Mouse (Mus musculus) embryonic facial prominence, embryonic 15.5 days (tissue): ENCODE data around the gene Arl4d. TPM values are rescaled to one million over a fixed set of nuclear protein-coding genes. Genes with fewer than 3 reads are reported as not detected.
"Not testable (repeated sequence)": the region's sequence is repeated elsewhere in the genome, so short reads cannot be mapped to it uniquely, and the experiment has no call there.

Experiments used
- ATAC-seq: fragments of 200-750 bp; cut with Nextera tagmentation; 2 replicates; pipeline ENCODE4 v1.8.0; 2017; ENCODE audit warnings: low read depth, moderate TSS enrichment; ENCODE audit not compliant: insufficient number of reproducible peaks, low FRiP score, low TSS enrichment
- H3K27ac ChIP-seq: fragments of 300-500 bp; sonication (generic); replicated peaks from 2 replicates; pipeline ENCODE4 v1.5.1; 2015; ENCODE audit warnings: mild to moderate bottlenecking, inconsistent platforms
- H3K27me3 ChIP-seq: fragments of 300-500 bp; sonication (generic); 2 replicates; pipeline ENCODE4 v1.6.1; 2015; ENCODE audit warnings: inconsistent platforms
- H3K36me3 ChIP-seq: fragments of 300-500 bp; sonication (generic); 2 replicates; pipeline ENCODE4 v1.6.1; 2015; ENCODE audit warnings: mild to moderate bottlenecking, inconsistent platforms
- H3K4me1 ChIP-seq: fragments of 300-500 bp; sonication (generic); 2 replicates; pipeline ENCODE4 v1.6.1; 2015; ENCODE audit warnings: inconsistent platforms
- H3K4me2 ChIP-seq: fragments of 300-500 bp; sonication (generic); replicated peaks from 2 replicates; pipeline ENCODE4 v1.6.1; 2015; ENCODE audit warnings: mild to moderate bottlenecking, inconsistent platforms
- H3K4me3 ChIP-seq: fragments of 300-500 bp; sonication (generic); replicated peaks from 2 replicates; pipeline ENCODE4 v1.5.1; 2015; ENCODE audit warnings: mild to moderate bottlenecking, inconsistent platforms
- H3K9ac ChIP-seq: fragments of 300-500 bp; sonication (generic); 2 replicates; pipeline ENCODE4 v1.6.1; 2015; ENCODE audit warnings: inconsistent platforms
- H3K9me3 ChIP-seq: fragments of 300-500 bp; sonication (generic); replicated peaks from 2 replicates; pipeline ENCODE4 v1.6.1; 2016; ENCODE audit warnings: inconsistent platforms
- WGBS: fragments of 180-500 bp; shearing (Covaris S2); methylation state at CpG from one replicate; pipeline ENCODE4 v1.1.7; 2015; 5-methylcytosine and 5-hydroxymethylcytosine counted together
- polyA plus RNA-seq: library from polyadenylated mRNA; unstranded; fragments of >200 nt; fragmentation: Nextera tagmentation; extraction: Ambion mirVana; gene quantifications from 2 replicates; pipeline ENCODE4 v1.2.1, GENCODE M21; 2015

Gene Arl4d
- polyA plus RNA-seq, 1 experiment from 2014 or later, result 6.0 TPM

- Histone ChIP-seq H3K4me3 (peak overlapping the region; percentile 65), H3K4me2 (peak overlapping the region; percentile 67)
- H3K4me1 ChIP-seq, H3K36me3 ChIP-seq, H3K27me3 ChIP-seq, ATAC-seq, H3K9me3 ChIP-seq, H3K27ac ChIP-seq, H3K9ac ChIP-seq: not testable (repeated sequence)
- WGBS, result 69% methylated on average over 4 of the region's 5 CpGs
These were observed 36.5 kb upstream of the Arl4d start for GRCm38 (mm10) chr11:101628733-101629417.

- ATAC-seq, result no peak
- no peak overlapping the region for H3K4me3 ChIP-seq
- peaks cover 31% of the 10 kb centered on the region for H3K36me3 ChIP-seq
- H3K4me2 ChIP-seq, result no peak overlapping the region
- no peaks in the 10 kb centered on the region for H3K9me3 ChIP-seq
- no peaks in the 10 kb centered on the region for H3K27me3 ChIP-seq
- WGBS, result 69% methylated on average over 10 of the region's 10 CpGs
- H3K9ac ChIP-seq, result no peak overlapping the region
- H3K27ac ChIP-seq, result no peak overlapping the region
- H3K4me1 ChIP-seq, result no peaks in the 10 kb centered on the region
These were observed 29.7 kb upstream of the Arl4d start for GRCm38 (mm10) chr11:101635660-101636059.

- H3K9me3 ChIP-seq, result no peaks in the 10 kb centered on the region
- 92% methylated on average over 4 of the region's 4 CpGs for WGBS
These were observed 25.6 kb upstream of the Arl4d start for GRCm38 (mm10) chr11:101639761-101640160.

GRCm38 (mm10) chr11:101640857-101641709, 24.3 kb upstream of the Arl4d start:
- not testable (repeated sequence) for H3K9ac ChIP-seq, H3K27me3 ChIP-seq, H3K36me3 ChIP-seq, H3K9me3 ChIP-seq, H3K4me1 ChIP-seq
- Histone ChIP-seq H3K4me3 (peak overlapping the region; percentile 43), H3K27ac (peak overlapping the region; percentile 84), H3K4me2 (peak overlapping the region; percentile 47)
- WGBS, result 4% methylated on average over 53 of the region's 53 CpGs
- ATAC-seq, result peak; percentile 69

More at GRCm38 (mm10) chr11:101639761-101640160, 25.6 kb upstream of the Arl4d start:
- Histone ChIP-seq H3K27me3 (no peaks in the 10 kb centered on the region), H3K36me3 (peaks cover 17% of the 10 kb centered on the region), H3K4me3 (no peak overlapping the region), H3K27ac (no peak overlapping the region), H3K4me1 (0 out of 2 replicates have a peak, but pooled peaks cover 6% of the 10 kb centered on the region), H3K4me2 (no peak overlapping the region), H3K9ac (no peak overlapping the region)
- no peak for ATAC-seq

- not testable (repeated sequence) for H3K9me3 ChIP-seq, H3K27me3 ChIP-seq, H3K9ac ChIP-seq, H3K36me3 ChIP-seq, H3K4me1 ChIP-seq
- ATAC-seq, result peak; percentile 85
- WGBS, result 3% methylated on average over 15 of the region's 26 CpGs
- H3K4me3 ChIP-seq, result peak overlapping the region; percentile 43
- peak overlapping the region; percentile 47; the same call in 1 of the 2 replicates for H3K4me2 ChIP-seq
- peak overlapping the region; percentile 84 for H3K27ac ChIP-seq
These were observed 23.4 kb upstream of the Arl4d start for GRCm38 (mm10) chr11:101641710-101642642.

- Histone ChIP-seq H3K4me2 (no peak overlapping the region), H3K27ac (no peak overlapping the region; the same call in 1 of the 2 replicates), H3K4me3 (no peak overlapping the region), H3K9me3 (no peaks in the 10 kb centered on the region), H3K4me1 (0 out of 2 replicates have a peak, but pooled peaks cover 6% of the 10 kb centered on the region), H3K9ac (no peak overlapping the region), H3K36me3 (no peaks in the 10 kb centered on the region), H3K27me3 (no peaks in the 10 kb centered on the region)
- no peak for ATAC-seq
- WGBS, result 40% methylated on average over 5 of the region's 5 CpGs
These were observed 22.4 kb upstream of the Arl4d start for GRCm38 (mm10) chr11:101642931-101643330.

GRCm38 (mm10) chr11:101644591-101644990, 20.8 kb upstream of the Arl4d start:
- H3K9me3 ChIP-seq, result no peaks in the 10 kb centered on the region
- no peak overlapping the region for H3K4me3 ChIP-seq
- no peak overlapping the region for H3K9ac ChIP-seq
- H3K27me3 ChIP-seq, result no peaks in the 10 kb centered on the region
- no peak overlapping the region for H3K27ac ChIP-seq
- no peak overlapping the region for H3K4me2 ChIP-seq
- no peak for ATAC-seq
- 0 out of 2 replicates have a peak, but pooled peaks cover 6% of the 10 kb centered on the region for H3K4me1 ChIP-seq
- no peaks in the 10 kb centered on the region for H3K36me3 ChIP-seq
- WGBS, result 53% methylated on average over 3 of the region's 3 CpGs

- not testable (repeated sequence) for ATAC-seq, H3K36me3 ChIP-seq, H3K4me1 ChIP-seq, H3K9me3 ChIP-seq, H3K4me3 ChIP-seq, H3K27me3 ChIP-seq, H3K4me2 ChIP-seq, H3K9ac ChIP-seq
- peak overlapping the region; percentile 22; the same call in 1 of the 2 replicates for H3K27ac ChIP-seq
- 0% methylated on average over 4 of the region's 4 CpGs for WGBS
These were observed 20.3 kb upstream of the Arl4d start for GRCm38 (mm10) chr11:101645043-101645410.

- H3K4me1 ChIP-seq, H3K27me3 ChIP-seq, H3K9ac ChIP-seq, H3K9me3 ChIP-seq, H3K36me3 ChIP-seq: not testable (repeated sequence)
- 0% methylated on average over 43 of the region's 56 CpGs for WGBS
- peak overlapping the region; percentile 45 for H3K4me2 ChIP-seq
- peak overlapping the region; percentile 94 for H3K27ac ChIP-seq
- peak; percentile 87 for ATAC-seq
- H3K4me3 ChIP-seq, result peak overlapping the region; percentile 39
These were observed 19.7 kb upstream of the Arl4d start for GRCm38 (mm10) chr11:101645411-101646282.

GRCm38 (mm10) chr11:101646283-101646794, 19.0 kb upstream of the Arl4d start:
- H3K9me3 ChIP-seq, H3K9ac ChIP-seq, H3K36me3 ChIP-seq, H3K4me1 ChIP-seq, H3K27me3 ChIP-seq, ATAC-seq: not testable (repeated sequence)
- H3K27ac ChIP-seq, result peak overlapping the region; percentile 94
- 9% methylated on average over 16 of the region's 16 CpGs for WGBS
- peak overlapping the region; percentile 39 for H3K4me3 ChIP-seq
- peak overlapping the region; percentile 45 for H3K4me2 ChIP-seq
